In the genomic region with DNA sequence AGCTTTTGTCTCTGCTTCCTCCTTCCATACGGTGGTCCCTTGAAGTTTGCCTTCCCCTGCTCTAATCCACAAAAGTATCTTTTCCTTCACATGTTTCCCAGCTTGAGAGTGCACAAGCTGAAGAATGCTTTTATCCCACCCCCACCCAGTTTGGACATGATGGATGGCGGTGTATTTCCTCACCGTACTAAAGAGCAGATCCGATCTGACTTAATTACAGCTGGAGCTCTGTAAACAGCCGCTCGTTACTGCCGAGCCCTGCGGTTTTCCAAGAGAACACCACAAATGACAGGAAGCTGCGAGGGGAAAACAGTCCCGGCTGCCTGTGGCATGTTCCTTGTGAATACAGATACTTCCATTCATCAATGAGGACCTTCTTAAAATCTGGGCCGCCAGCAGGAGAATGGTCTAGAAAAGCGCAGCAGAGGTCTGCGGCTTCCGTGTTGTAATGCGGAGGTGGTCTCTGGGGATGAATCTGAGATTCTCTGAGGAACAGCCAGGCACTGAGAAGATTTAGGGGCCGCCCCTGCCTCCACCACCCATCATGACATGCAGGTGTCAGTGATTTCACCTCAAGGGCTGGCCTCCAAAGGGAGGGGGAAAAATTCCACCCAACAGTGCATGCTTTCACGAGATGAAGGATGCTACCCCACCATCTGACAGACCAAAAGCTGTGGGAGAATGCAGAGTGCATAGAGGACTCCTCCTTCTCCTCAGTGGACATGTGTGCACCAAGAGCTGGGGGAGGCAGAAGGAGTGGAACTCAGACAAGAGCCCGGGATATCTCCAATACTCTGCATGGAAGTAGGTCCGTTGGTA, we compare ENCODE assay signal across 8 mouse cellular contexts.
DNase-seq lines count a peak whose midpoint lies in the region; ATAC-seq and TF ChIP-seq lines count a peak whose summit lies in the region.

No protein-coding gene starts in this region.

- no peak for TF ChIP-seq CTCF in forebrain, postnatal 0 days (IDR thresholded peaks at IDR 0.05; ENCODE audit: low read depth)
- TF ChIP-seq CTCF in midbrain, postnatal 0 days (IDR thresholded peaks at IDR 0.05), result no peak

- no peak overlapping the region for H3K27ac ChIP-seq in heart, embryonic 15.5 days
- H3K27ac ChIP-seq in forebrain, postnatal 0 days (ENCODE audit: low read depth, low read length), result no peak overlapping the region
- H3K27ac ChIP-seq in midbrain, postnatal 0 days (ENCODE audit: low read depth, low read length), result no peak overlapping the region

- no peak for ATAC-seq in heart, embryonic 15.5 days (replicated peaks; ENCODE audit: insufficient number of reproducible peaks, insufficient read depth, low FRiP score, low read depth)
- peak; percentile 65 for ATAC-seq in forebrain, postnatal 0 days
- ATAC-seq in midbrain, postnatal 0 days (ENCODE audit: low FRiP score), result no peak

- H3K36me3 ChIP-seq in heart, embryonic 15.5 days, result no peaks in the 10 kb centered on the region
- H3K36me3 ChIP-seq in forebrain, postnatal 0 days (ENCODE audit: insufficient read depth), result no peaks in the 10 kb centered on the region
- no peaks in the 10 kb centered on the region for H3K36me3 ChIP-seq in midbrain, postnatal 0 days (ENCODE audit: insufficient read depth, low read length)

- no peak overlapping the region for H3K9ac ChIP-seq in heart, embryonic 15.5 days
- no peak overlapping the region for H3K9ac ChIP-seq in forebrain, postnatal 0 days
- no peak overlapping the region for H3K9ac ChIP-seq in midbrain, postnatal 0 days (replicated peaks; ENCODE audit: low read length, poor library complexity, severe bottlenecking)

- peak overlapping the region; percentile 3; the same call in 1 of the 2 replicates for H3K4me3 ChIP-seq in heart, embryonic 15.5 days
- peak overlapping the region; percentile 21; the same call in 1 of the 2 replicates for H3K4me3 ChIP-seq in forebrain, postnatal 0 days (ENCODE audit: low read depth, low read length)
- H3K4me3 ChIP-seq in midbrain, postnatal 0 days (ENCODE audit: low read depth, low read length), result no peak overlapping the region

- peak overlapping the region; percentile 47 for H3K4me2 ChIP-seq in heart, embryonic 15.5 days
- peak overlapping the region; percentile 43 for H3K4me2 ChIP-seq in forebrain, postnatal 0 days (ENCODE audit: low read depth)
- H3K4me2 ChIP-seq in midbrain, postnatal 0 days (ENCODE audit: low read depth, low read length, poor library complexity, severe bottlenecking), result peak overlapping the region; percentile 18; the same call in 1 of the 2 replicates

- no peak for DNase-seq in heart, adult 8-10 months (ENCODE audit: low spot score)
- DNase-seq in ZHBTc4 (ENCODE audit: low read depth, low spot score), result peak; percentile 18
- DNase-seq in forebrain, postnatal 0 days, result peak; percentile 39
- peak; percentile 69 for DNase-seq in kidney, postnatal 14 days
- peak; percentile 55 for DNase-seq in midbrain, postnatal 0 days (ENCODE audit: low spot score)
- DNase-seq in gastrocnemius, postnatal 25 days, result no peak
- no peak for DNase-seq in ovary, postnatal 14 days (ENCODE audit: low spot score)

- no peaks in the 10 kb centered on the region for H3K9me3 ChIP-seq in heart, embryonic 15.5 days (replicated peaks)
- no peaks in the 10 kb centered on the region for H3K9me3 ChIP-seq in forebrain, postnatal 0 days (ENCODE audit: low read length)
- H3K9me3 ChIP-seq in midbrain, postnatal 0 days (ENCODE audit: low read length), result no peaks in the 10 kb centered on the region

- 41% methylated on average over 19 of the region's 19 CpGs for WGBS in heart, embryonic 15.5 days
- WGBS in forebrain, postnatal 0 days, result 22% methylated on average over 19 of the region's 19 CpGs
- WGBS in midbrain, postnatal 0 days, result 54% methylated on average over 19 of the region's 19 CpGs

- peaks cover 6% of the 10 kb centered on the region; the same call in 1 of the 2 replicates for H3K4me1 ChIP-seq in heart, embryonic 15.5 days (replicated peaks)
- H3K4me1 ChIP-seq in forebrain, postnatal 0 days (ENCODE audit: insufficient read depth), result peaks cover 13% of the 10 kb centered on the region; the same call in 1 of the 2 replicates
- H3K4me1 ChIP-seq in midbrain, postnatal 0 days (ENCODE audit: insufficient read depth, low read length), result 0 out of 2 replicates have a peak, but pooled peaks cover 3% of the 10 kb centered on the region

- H3K27me3 ChIP-seq in heart, embryonic 15.5 days, result no peaks in the 10 kb centered on the region
- H3K27me3 ChIP-seq in forebrain, postnatal 0 days (ENCODE audit: insufficient read depth, low read length), result no peaks in the 10 kb centered on the region
- 0 out of 2 replicates have a peak, but pooled peaks cover 3% of the 10 kb centered on the region for H3K27me3 ChIP-seq in midbrain, postnatal 0 days (ENCODE audit: insufficient read depth, low read length)

Comparison
In these comparisons a context has a peak if more than half of its experiments do, and no peak if none do; other contexts are left out.
1. DNase-seq: peak in ZHBTc4 (single experiment), forebrain, postnatal 0 days (single experiment), kidney, postnatal 14 days (single experiment) and midbrain, postnatal 0 days (single experiment); none in heart, adult 8-10 months (single experiment), gastrocnemius, postnatal 25 days (single experiment) and ovary, postnatal 14 days (single experiment).
2. Peak in every context shown above with its lines, with median percentiles within 50 percentile points of each other: H3K4me2 ChIP-seq.